Mouse (Mus musculus) hindbrain, postnatal 0 days (tissue): Measurements from ENCODE around the gene 6430571L13Rik. TPM values are rescaled to one million over a fixed set of nuclear protein-coding genes. Genes with fewer than 3 reads are reported as not detected.

Experiments
- ATAC-seq: fragments of 200-750 bp; cut with Nextera tagmentation; 2 replicates; pipeline ENCODE4 v1.8.0; 2017; ENCODE audit warnings: mild to moderate bottlenecking, moderate TSS enrichment, moderate library complexity
- DNase-seq: peaks from one replicate; pipeline ENCODE4 v3.0.0-alpha.2; 2015; ENCODE audit warnings: low spot score
- H3K27ac ChIP-seq: fragments of 300-500 bp; sonication (generic); 2 replicates; pipeline ENCODE4 v1.5.1; 2014; ENCODE audit warnings: mild to moderate bottlenecking
- H3K27me3 ChIP-seq: fragments of 300-500 bp; sonication (generic); 2 replicates; pipeline ENCODE4 v1.6.1; 2014; ENCODE audit warnings: low read length, mixed read lengths; ENCODE audit not compliant: insufficient read depth
- H3K36me3 ChIP-seq: fragments of 300-500 bp; sonication (generic); 2 replicates; pipeline ENCODE4 v1.6.1; 2014; ENCODE audit warnings: low read length, mixed read lengths; ENCODE audit not compliant: insufficient read depth
- H3K4me1 ChIP-seq: fragments of 300-500 bp; sonication (generic); 2 replicates; pipeline ENCODE4 v1.6.1; 2014; ENCODE audit warnings: antibody characterized with exemption, low read length, mixed read lengths; ENCODE audit not compliant: insufficient read depth
- H3K4me2 ChIP-seq: fragments of 300-500 bp; sonication (generic); 2 replicates; pipeline ENCODE4 v1.6.1; 2014; ENCODE audit warnings: low read depth, mild to moderate bottlenecking, low read length, moderate library complexity, mixed read lengths
- H3K4me3 ChIP-seq: fragments of 300-500 bp; sonication (generic); 2 replicates; pipeline ENCODE4 v1.5.1; 2014; ENCODE audit warnings: low read length
- H3K9ac ChIP-seq: fragments of 300-500 bp; sonication (generic); replicated peaks from 2 replicates; pipeline ENCODE4 v1.6.1; 2014; ENCODE audit warnings: mild to moderate bottlenecking, low read length, moderate library complexity, mixed read lengths
- H3K9me3 ChIP-seq: fragments of 300-500 bp; sonication (generic); 2 replicates; pipeline ENCODE4 v1.6.1; 2016; ENCODE audit warnings: low read length, mixed read lengths
- CTCF ChIP-seq: IDR thresholded peaks from 2 replicates; pipeline ENCODE4 v1.5.1; 2016; ENCODE audit warnings: antibody characterized with exemption, control low read depth, low read depth
- WGBS: fragments of 180-500 bp; shearing (Covaris S2); extraction: QIAGEN DNeasy Blood & Tissue Kit; methylation state at CpG from one replicate; pipeline ENCODE4 v1.1.7; 2014; 5-methylcytosine and 5-hydroxymethylcytosine counted together
- polyA plus RNA-seq: library from polyadenylated mRNA; unstranded; fragments of >200 nt; fragmentation: Nextera tagmentation; extraction: Ambion mirVana; gene quantifications from 2 replicates; pipeline ENCODE4 v1.2.1, GENCODE M21; 2015
- total RNA-seq: library from RNA; depleted of rRNA; stranded (reverse); fragments of >200 nt; gene quantifications from 2 replicates; pipeline ENCODE4 v1.2.3, GENCODE M21; 2014

The 6430571L13Rik gene
- total and polyA plus RNA-seq, 2 experiments from 2014 or later = 11.2 to 12.5 TPM

- 14% methylated on average over 16 of the region's 16 CpGs for WGBS
- Histone ChIP-seq H3K9ac (peak overlapping the region; percentile 66), H3K9me3 (no peaks in the 10 kb centered on the region), H3K27me3 (no peaks in the 10 kb centered on the region), H3K4me2 (peak overlapping the region; percentile 72), H3K4me1 (no peaks in the 10 kb centered on the region; the same call in 1 of the 2 replicates), H3K4me3 (peak overlapping the region; percentile 76), H3K36me3 (peaks cover 11% of the 10 kb centered on the region; the same call in 1 of the 2 replicates), H3K27ac (peak overlapping the region; percentile 55; the same call in 1 of the 2 replicates)
- ATAC-seq = no peak
- TF ChIP-seq CTCF = no peak
- no peak for DNase-seq
Measured at GRCm38 (mm10) chr9:107297059-107297458, 43.3 kb upstream of the 6430571L13Rik start.

GRCm38 (mm10) chr9:107297658-107298057 is 42.7 kb upstream of the 6430571L13Rik start:
- DNase-seq = no peak
- H3K27me3 ChIP-seq = no peaks in the 10 kb centered on the region
- H3K4me3 ChIP-seq = peak overlapping the region; percentile 76
- no peaks in the 10 kb centered on the region for H3K9me3 ChIP-seq
- H3K4me1 ChIP-seq = no peaks in the 10 kb centered on the region; the same call in 1 of the 2 replicates
- no peak overlapping the region for H3K27ac ChIP-seq
- 85% methylated on average over 4 of the region's 4 CpGs for WGBS
- H3K36me3 ChIP-seq = peaks cover 13% of the 10 kb centered on the region
- ATAC-seq = no peak
- H3K9ac ChIP-seq = no peak overlapping the region
- peak overlapping the region; percentile 72 for H3K4me2 ChIP-seq
- TF ChIP-seq CTCF = no peak

GRCm38 (mm10) chr9:107298059-107298780 is 42.2 kb upstream of the 6430571L13Rik start:
- no peak for TF ChIP-seq CTCF
- H3K27me3 ChIP-seq = no peaks in the 10 kb centered on the region
- H3K4me2 ChIP-seq = peak overlapping the region; percentile 72; the same call in 1 of the 2 replicates
- WGBS = 76% methylated on average over 8 of the region's 8 CpGs
- H3K27ac ChIP-seq = no peak overlapping the region
- no peak for ATAC-seq
- no peak overlapping the region for H3K9ac ChIP-seq
- no peak for DNase-seq
- H3K4me1 ChIP-seq = no peaks in the 10 kb centered on the region; the same call in 1 of the 2 replicates
- no peaks in the 10 kb centered on the region for H3K9me3 ChIP-seq
- H3K36me3 ChIP-seq = peaks cover 13% of the 10 kb centered on the region
- H3K4me3 ChIP-seq = no peak overlapping the region

GRCm38 (mm10) chr9:107298876-107299275 is 41.5 kb upstream of the 6430571L13Rik start:
- Histone ChIP-seq H3K36me3 (peaks cover 13% of the 10 kb centered on the region), H3K9me3 (no peaks in the 10 kb centered on the region), H3K4me2 (no peak overlapping the region), H3K4me1 (no peaks in the 10 kb centered on the region; the same call in 1 of the 2 replicates), H3K27me3 (no peaks in the 10 kb centered on the region), H3K4me3 (no peak overlapping the region), H3K9ac (no peak overlapping the region), H3K27ac (no peak overlapping the region)
- TF ChIP-seq CTCF = no peak
- no peak for DNase-seq
- ATAC-seq = no peak
- 91% methylated on average over 6 of the region's 6 CpGs for WGBS

GRCm38 (mm10) chr9:107299783-107300182 is 40.6 kb upstream of the 6430571L13Rik start:
- no peaks in the 10 kb centered on the region for H3K9me3 ChIP-seq
- H3K27me3 ChIP-seq = no peaks in the 10 kb centered on the region
- H3K4me2 ChIP-seq = no peak overlapping the region
- DNase-seq = no peak
- TF ChIP-seq CTCF = no peak
- ATAC-seq = no peak
- WGBS = 88% methylated on average over 7 of the region's 7 CpGs
- peaks cover 13% of the 10 kb centered on the region for H3K36me3 ChIP-seq
- no peak overlapping the region for H3K27ac ChIP-seq
- H3K4me1 ChIP-seq = no peaks in the 10 kb centered on the region; the same call in 1 of the 2 replicates
- no peak overlapping the region for H3K4me3 ChIP-seq
- H3K9ac ChIP-seq = no peak overlapping the region

GRCm38 (mm10) chr9:107300224-107300973 is 40.0 kb upstream of the 6430571L13Rik start:
- Histone ChIP-seq H3K9ac (no peak overlapping the region), H3K4me3 (no peak overlapping the region), H3K9me3 (no peaks in the 10 kb centered on the region), H3K36me3 (peaks cover 13% of the 10 kb centered on the region), H3K4me1 (no peaks in the 10 kb centered on the region; the same call in 1 of the 2 replicates), H3K27me3 (no peaks in the 10 kb centered on the region), H3K27ac (no peak overlapping the region), H3K4me2 (no peak overlapping the region)
- TF ChIP-seq CTCF = no peak
- ATAC-seq (no peak), DNase-seq (no peak)
- 94% methylated on average over 30 of the region's 30 CpGs for WGBS
